Mouse (Mus musculus) E14TG2a.4 (cell line): ENCODE measurements around the gene Serpinb9d.

ENCODE experiments used
- CTCF ChIP-seq: conservative IDR thresholded peaks from 2 replicates; pipeline ENCODE4 v1.5.1; 2014; ENCODE audit warnings: low read length
- NANOG ChIP-seq: IDR thresholded peaks from 2 replicates; pipeline ENCODE4 v1.6.1; 2014; ENCODE audit warnings: borderline replicate concordance, low read length, mixed read lengths
- POU5F1 ChIP-seq: IDR thresholded peaks from 2 replicates; pipeline ENCODE4 v1.6.1; 2014; ENCODE audit warnings: low read length, borderline replicate concordance

DNA sequence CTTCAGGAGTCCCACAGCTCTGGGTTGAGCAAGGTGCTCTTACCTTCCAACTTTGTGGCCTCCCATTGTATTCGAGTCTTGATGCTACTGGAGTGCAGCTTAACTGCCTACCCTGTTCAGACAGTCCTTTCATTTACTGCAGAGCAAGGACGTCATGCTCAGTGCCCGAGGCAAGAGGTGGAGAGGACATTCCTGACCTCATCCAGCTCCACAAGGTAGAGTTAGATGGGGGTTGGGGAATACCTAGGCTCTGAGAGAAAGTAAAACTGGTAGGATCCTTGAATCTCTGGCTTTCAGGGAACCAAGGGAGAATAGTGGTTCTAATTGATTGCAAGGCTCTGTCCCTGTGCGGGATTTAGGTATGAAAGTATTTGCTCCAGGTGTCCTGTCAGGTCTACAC lies 33.1 kb upstream of the Serpinb9d start, which contains the start of gene Serpinb9c:
- TF ChIP-seq CTCF (no peak), POU5F1 (no peak), NANOG (no peak)
